Mouse (Mus musculus) kidney, adult 2 months (tissue): Measurements from ENCODE around the gene Sfswap.

Experiments used
- CTCF ChIP-seq: fragments of 200-500 bp; conservative IDR thresholded peaks from 2 replicates; pipeline ENCODE4 v1.5.1; 2011; ENCODE audit warnings: low read depth, mild to moderate bottlenecking, control low read depth, low read length, moderate library complexity, mixed read lengths; ENCODE audit not compliant: insufficient read depth, insufficient read length
- POLR2A ChIP-seq: fragments of 200-500 bp; IDR thresholded peaks from one replicate; pipeline ENCODE4 v1.6.1; 2011; ENCODE audit warnings: low read depth, low read length, control low read depth

DNA sequence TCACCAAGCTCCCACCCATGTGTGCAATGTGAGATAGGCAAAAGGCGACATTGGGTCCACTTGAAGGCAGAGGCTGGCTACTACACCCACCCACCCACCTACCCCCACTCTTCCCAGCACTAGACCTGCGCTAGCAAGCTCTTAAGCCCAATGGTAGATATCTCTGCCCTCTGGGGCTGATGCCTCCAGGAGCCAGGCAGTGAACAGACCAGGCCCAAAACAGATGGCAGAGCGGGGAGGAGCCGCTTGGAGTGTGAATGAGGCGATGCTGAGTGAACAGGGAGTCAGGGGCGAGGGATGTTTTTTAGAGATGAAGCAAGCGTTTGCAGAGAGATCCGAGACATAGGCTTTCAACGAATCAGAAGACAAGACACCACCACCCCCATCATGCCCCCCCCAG is 79.6 kb downstream of the Sfswap start:
- TF ChIP-seq CTCF (no peak), POLR2A (no peak)
